Mouse (Mus musculus): ENCODE measurements around the gene Wdfy4.

Wdfy4 gene

DNA sequence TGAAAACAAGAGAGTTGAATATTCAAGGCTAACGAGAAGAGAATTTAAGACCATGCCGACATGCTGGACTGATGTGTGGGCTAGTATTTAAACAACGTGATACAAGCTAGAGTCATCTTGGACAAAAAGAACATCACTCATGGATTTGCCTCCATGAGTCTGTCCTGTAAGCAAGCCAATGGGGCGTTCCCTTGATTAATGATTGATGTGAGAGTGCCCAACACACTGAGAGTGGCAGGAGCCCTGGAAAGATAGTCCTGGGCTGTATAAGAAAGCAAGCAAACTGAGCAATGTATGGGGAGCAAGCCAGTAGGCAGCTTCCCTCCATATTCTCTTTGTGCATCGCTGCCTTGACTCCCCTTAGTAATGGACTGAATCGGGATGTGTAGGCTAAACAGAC lies 106.7 kb downstream of the Wdfy4 start:
- no peak for DNase-seq (ENCODE audit: low spot score)

GRCm38 (mm10) chr14:33078110-33078509 lies 107.2 kb downstream of the Wdfy4 start:
- DNase-seq (ENCODE audit: low spot score) = no peak

DNA sequence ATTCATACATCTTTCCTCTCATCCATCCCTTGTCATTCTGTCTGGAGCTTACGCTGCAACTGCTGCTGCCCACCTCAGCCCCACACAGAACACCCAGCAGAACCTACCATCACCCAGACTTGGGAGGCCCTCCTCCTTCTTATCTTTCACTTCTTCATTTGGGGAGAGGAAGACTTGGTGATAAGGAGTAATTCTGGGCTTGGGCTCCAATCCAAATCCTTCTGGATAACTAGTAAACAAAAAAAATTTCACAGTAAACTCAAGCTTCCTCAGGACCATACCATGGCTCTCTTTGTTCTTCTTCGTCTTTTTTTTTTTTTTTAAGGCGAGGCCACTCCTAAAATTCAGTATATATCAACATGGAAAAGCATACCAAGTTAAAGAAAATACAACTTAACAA lies 112.0 kb downstream of the Wdfy4 start:
- no peak for DNase-seq (ENCODE audit: low spot score)

- no peak for DNase-seq (ENCODE audit: low spot score)
Measured at GRCm38 (mm10) chr14:33072351-33072750, 113.0 kb downstream of the Wdfy4 start.

DNA sequence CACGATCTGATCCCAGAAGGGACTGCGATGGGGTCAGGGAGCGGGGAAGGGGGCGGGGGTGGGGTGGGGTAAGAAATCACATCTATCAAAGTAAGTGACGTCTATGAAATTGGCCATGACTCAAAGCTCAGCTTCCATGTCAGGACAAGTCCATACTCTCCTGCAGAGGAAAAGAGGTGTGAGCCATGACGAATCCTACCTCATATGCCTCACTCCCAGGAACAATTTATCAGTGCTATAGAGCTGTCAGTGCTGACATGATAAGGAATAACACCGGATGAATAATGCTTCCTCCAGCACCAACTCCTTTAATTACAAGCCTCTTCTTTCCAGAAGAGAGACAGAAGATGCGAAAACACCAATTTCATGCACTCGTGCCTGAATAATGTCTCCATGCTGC lies 117.6 kb downstream of the Wdfy4 start:
- DNase-seq (ENCODE audit: low spot score) = no peak

DNA sequence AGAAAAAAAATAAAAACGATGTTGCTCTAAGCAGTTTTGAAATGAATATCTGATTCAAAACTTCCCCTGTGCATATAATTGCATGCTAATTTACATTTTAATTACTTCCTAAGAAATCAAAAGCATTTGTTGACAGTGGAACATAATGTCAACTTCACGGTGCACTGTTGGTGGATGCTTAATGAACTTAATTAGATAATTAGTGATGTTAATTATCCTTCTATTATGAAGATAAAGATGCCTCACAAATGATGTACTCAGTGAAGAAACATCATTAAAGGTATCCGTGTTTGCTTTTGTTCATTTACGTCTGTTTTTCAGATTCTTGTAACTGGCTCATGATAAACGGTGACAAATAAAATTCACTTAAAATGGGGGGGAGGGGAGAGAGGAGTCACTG lies 122.3 kb downstream of the Wdfy4 start:
- DNase-seq (ENCODE audit: low spot score) = no peak

- DNase-seq (ENCODE audit: low spot score) = no peak
Measured at GRCm38 (mm10) chr14:33058881-33059660, 126.2 kb downstream of the Wdfy4 start.

DNA sequence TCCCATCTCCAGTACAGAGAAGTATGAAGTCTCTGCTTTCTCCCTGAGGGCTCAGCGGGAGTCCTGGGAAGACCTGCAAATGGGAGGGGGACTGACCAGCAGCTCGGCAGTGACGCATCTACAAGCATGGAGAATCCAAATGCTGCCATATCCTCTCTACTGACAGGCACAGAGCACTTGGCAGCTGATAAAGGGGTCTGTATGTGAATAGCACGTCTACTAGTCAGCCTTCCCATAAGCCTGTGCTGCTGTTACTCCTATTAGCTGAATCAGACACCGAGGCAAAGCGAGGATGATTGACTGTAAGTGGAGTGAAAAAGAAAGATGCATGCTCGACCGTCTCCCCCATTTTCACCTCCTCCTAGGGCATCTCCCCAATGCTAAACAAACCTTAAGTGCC lies 131.9 kb downstream of the Wdfy4 start:
- no peak for DNase-seq (ENCODE audit: low spot score)

GRCm38 (mm10) chr14:33045217-33045616 lies 140.1 kb downstream of the Wdfy4 start:
- DNase-seq (ENCODE audit: low spot score) = no peak

GRCm38 (mm10) chr14:33036811-33037210 lies 148.5 kb downstream of the Wdfy4 start:
- DNase-seq (ENCODE audit: low spot score) = no peak

GRCm38 (mm10) chr14:33035386-33035785 lies 149.9 kb downstream of the Wdfy4 start:
- DNase-seq (ENCODE audit: low spot score) = no peak

GRCm38 (mm10) chr14:33033424-33033823 lies 151.9 kb downstream of the Wdfy4 start:
- DNase-seq (ENCODE audit: low spot score) = peak; percentile 8

DNA sequence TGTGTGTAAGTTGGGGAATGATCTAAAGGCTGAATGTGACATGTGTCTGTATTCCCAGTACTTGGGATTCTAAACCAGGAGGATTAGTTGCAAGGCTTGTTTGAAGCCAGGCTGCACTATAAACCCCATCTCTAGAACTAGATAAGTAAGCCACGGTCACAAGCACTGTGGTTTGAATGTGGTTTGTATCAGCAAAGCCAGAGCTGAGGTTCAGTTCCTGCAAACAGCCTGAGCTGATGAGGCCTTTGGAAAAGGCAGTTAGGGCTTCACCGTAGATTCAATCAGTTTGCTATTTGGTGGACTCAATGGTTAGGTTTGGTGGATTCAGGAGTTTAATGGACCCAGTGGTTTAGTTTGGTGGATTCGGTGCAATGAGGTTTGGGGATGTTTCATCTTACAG lies 154.5 kb downstream of the Wdfy4 start:
- no peak for DNase-seq (ENCODE audit: low spot score)

DNA sequence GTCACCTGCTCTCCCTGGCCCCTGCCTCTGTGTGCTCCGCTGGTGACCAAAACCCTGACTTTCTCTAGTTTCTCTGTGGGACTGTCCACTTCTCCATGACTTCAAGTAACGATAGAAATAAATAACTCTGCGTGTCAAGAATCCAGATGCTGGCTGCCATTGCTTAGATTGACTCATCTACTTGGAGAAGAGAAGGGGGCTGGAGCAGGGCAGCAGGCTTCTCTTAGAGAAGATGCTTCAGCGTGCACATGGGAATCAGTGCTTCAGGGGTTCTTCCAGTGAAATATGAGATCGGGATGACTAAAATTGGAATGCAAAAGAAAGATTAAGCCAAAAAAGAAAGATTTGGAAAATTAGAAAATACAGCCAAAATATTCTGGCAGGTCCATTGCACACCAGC lies 165.7 kb downstream of the Wdfy4 start:
- no peak for DNase-seq (ENCODE audit: low spot score)

DNA sequence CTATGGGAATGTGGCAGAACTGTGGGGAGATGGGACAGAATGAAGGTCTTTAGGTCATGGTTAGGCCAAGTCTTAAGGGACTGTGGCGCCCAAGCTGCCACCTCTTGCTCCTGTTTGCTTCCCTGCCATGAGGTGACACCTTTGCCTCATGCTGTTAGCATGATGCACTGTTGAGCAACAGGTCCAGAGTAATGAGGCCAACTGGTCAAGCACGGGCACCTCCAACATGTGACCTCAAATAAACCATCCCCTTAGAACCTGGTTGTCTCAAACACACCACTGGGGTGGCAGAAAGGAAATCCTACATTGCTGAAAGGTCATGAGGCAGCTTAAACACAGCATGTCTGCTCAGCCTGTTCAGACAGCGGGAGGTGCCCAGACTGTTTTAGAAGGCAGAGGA lies 166.3 kb downstream of the Wdfy4 start:
- no peak for DNase-seq (ENCODE audit: low spot score)

GRCm38 (mm10) chr14:33007638-33008037 lies 177.7 kb downstream of the Wdfy4 start:
- no peak for DNase-seq (ENCODE audit: low spot score)

GRCm38 (mm10) chr14:33005114-33005513 lies 180.2 kb downstream of the Wdfy4 start:
- no peak for DNase-seq (ENCODE audit: low spot score)

GRCm38 (mm10) chr14:33000112-33000979 lies 185.0 kb downstream of the Wdfy4 start:
- DNase-seq (ENCODE audit: low spot score) = no peak

GRCm38 (mm10) chr14:32999511-32999910 lies 185.8 kb downstream of the Wdfy4 start:
- DNase-seq (ENCODE audit: low spot score) = no peak

DNA sequence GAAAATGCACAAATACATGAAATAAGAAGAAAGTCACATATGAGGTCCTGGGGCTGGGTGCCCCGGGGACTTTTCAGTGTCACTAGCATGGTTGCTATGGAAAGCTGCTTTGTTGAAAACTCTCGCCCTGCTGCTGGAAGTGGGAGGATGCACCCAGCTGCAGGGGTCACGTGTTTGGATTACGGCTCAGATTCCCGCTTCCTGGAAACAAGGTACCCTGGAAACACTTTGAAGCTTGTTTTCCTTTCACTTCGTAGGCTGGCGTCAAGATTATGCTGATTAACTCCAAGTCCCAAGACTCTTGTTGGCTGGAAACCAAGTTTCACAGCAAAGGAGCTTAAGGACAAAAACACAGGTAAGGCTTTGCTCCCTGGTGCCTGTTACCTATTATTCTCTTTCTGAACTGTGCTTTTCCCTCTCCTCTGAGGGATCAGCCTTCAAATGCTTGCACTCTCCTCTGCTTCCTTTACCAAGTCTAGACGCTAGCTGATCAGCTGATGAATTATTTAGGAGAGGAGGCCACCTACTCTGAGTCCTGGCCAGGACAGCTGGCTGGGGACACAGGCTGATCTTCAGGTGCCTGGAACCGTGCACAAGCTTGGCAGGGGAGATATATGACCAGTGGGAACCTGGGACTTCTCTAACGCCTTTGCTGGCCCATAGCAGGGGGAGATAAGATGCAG lies 190.2 kb downstream of the Wdfy4 start:
- DNase-seq (ENCODE audit: low spot score) = no peak

DNA sequence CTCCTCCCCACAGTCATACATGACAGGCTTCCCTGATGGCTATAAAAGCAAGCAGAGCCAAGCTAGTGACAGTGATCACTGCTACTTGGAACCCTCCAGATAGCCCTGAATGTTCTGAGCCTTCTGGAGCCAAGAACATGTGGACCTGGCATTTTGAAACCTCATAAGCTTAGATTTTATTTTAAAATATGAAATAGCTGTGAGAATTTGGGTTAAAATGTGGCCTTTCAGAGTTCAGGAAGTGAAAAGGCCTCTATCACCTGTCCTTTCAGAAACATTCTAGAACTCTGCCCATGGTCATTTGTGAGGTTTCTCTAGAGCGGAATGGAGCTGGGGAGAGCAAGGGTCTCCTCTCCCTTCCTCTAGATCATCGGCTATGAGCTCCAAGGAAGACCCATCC lies 194.2 kb downstream of the Wdfy4 start, which contains the start of gene Lrrc18:
Gene Lrrc18, plus strand, starts transcription at position 301 of the 400 bp plus-strand sequence.
- DNase-seq (ENCODE audit: low spot score) = no peak

DNA sequence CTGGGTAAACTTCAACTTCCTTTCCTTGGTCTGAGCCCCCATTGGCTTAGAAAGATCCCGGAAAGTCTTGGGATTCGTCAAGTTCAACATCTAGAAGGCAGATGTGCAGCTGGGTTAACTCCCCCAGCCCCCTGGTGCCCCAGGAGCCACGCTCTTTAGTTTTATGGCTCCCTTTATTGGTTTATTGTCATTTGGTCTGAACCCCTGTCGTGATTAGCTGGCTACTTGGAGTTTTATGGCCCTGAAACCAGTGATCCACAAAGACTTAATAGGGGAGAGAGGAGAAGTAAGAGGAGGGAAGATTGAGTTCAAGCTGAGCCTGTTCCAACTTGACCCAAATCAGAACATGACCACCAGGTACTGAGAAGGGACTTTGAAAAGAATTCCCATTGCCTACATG lies 198.6 kb downstream of the Wdfy4 start:
- DNase-seq (ENCODE audit: low spot score) = no peak

All from ovary, postnatal 14 days (tissue).